Mouse (Mus musculus) midbrain, embryonic 12.5 days (tissue): ENCODE measurements around the gene Ddx10. TPM values are rescaled to one million over a fixed set of nuclear protein-coding genes. Genes with fewer than 3 reads are reported as not detected.

Experiments
- ATAC-seq: fragments of 200-750 bp; cut with Nextera tagmentation; 2 replicates; pipeline ENCODE4 v1.8.0; 2017; ENCODE audit warnings: low read depth, moderate TSS enrichment, moderate library complexity; ENCODE audit not compliant: low FRiP score
- H3K27ac ChIP-seq: fragments of 300-500 bp; sonication (generic); replicated peaks from 2 replicates; pipeline ENCODE4 v1.5.1; 2016; ENCODE audit warnings: mild to moderate bottlenecking
- H3K27me3 ChIP-seq: fragments of 300-500 bp; sonication (generic); 2 replicates; pipeline ENCODE4 v1.6.1; 2016; ENCODE audit warnings: mild to moderate bottlenecking
- H3K36me3 ChIP-seq: fragments of 300-500 bp; sonication (generic); 2 replicates; pipeline ENCODE4 v1.6.1; 2016
- H3K4me1 ChIP-seq: fragments of 300-500 bp; sonication (generic); 2 replicates; pipeline ENCODE4 v1.6.1; 2016
- H3K4me2 ChIP-seq: fragments of 300-500 bp; sonication (generic); replicated peaks from 2 replicates; pipeline ENCODE4 v1.6.1; 2016; ENCODE audit warnings: mild to moderate bottlenecking, moderate library complexity
- H3K4me3 ChIP-seq: fragments of 300-500 bp; sonication (generic); 2 replicates; pipeline ENCODE4 v1.5.1; 2016; ENCODE audit warnings: mild to moderate bottlenecking
- H3K9ac ChIP-seq: fragments of 300-500 bp; sonication (generic); replicated peaks from 2 replicates; pipeline ENCODE4 v1.6.1; 2016; ENCODE audit warnings: mild to moderate bottlenecking, moderate library complexity
- H3K9me3 ChIP-seq: fragments of 300-500 bp; sonication (generic); 2 replicates; pipeline ENCODE4 v1.6.1; 2016; ENCODE audit warnings: mild to moderate bottlenecking
- WGBS: fragments of 180-500 bp; shearing (Covaris S2); methylation state at CpG from one replicate; pipeline ENCODE4 v1.1.7; 2016; 5-methylcytosine and 5-hydroxymethylcytosine counted together
- polyA plus RNA-seq: library from polyadenylated mRNA; unstranded; fragments of >200 nt; fragmentation: Nextera tagmentation; extraction: Ambion mirVana; gene quantifications from 2 replicates; pipeline ENCODE4 v1.2.1, GENCODE M21; 2016

The Ddx10 gene
- polyA plus RNA-seq, 1 experiment from 2014 or later: 27.2 TPM

GRCm38 (mm10) chr9:53070875-53071524 lies 176.9 kb downstream of the Ddx10 start:
- H3K27ac ChIP-seq: no peak overlapping the region
- WGBS: 71% methylated on average over 12 of the region's 12 CpGs
- H3K4me2 ChIP-seq: no peak overlapping the region
- no peak overlapping the region for H3K4me3 ChIP-seq
- H3K36me3 ChIP-seq: no peaks in the 10 kb centered on the region
- no peak for ATAC-seq
- no peaks in the 10 kb centered on the region for H3K9me3 ChIP-seq
- H3K9ac ChIP-seq: no peak overlapping the region
- no peaks in the 10 kb centered on the region for H3K27me3 ChIP-seq
- H3K4me1 ChIP-seq: no peaks in the 10 kb centered on the region

GRCm38 (mm10) chr9:53068166-53068565 lies 179.7 kb downstream of the Ddx10 start:
- H3K9ac ChIP-seq: no peak overlapping the region
- ATAC-seq: no peak

DNA sequence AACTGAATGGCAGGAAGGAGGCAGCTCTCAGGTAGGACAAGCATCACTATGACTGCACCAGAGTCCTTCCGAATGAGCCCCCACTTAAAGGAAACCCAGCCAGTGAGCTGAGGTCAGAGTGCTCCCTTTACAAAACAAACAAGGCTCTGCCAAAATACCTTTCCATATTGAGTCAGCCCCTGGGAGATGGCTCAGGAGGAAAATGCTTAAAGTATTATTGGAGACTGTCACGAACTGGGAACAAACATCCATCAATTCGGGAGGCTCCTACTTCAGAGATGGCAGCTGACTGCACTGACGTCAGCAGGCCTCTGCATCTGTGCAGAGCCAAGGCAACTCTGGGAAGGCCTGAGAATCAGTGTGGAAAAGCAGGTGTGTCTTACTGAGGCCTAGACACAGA lies 181.4 kb downstream of the Ddx10 start:
- Histone ChIP-seq H3K27ac (no peak overlapping the region), H3K27me3 (no peaks in the 10 kb centered on the region), H3K9me3 (no peaks in the 10 kb centered on the region; the same call in 1 of the 2 replicates), H3K4me2 (no peak overlapping the region), H3K36me3 (no peaks in the 10 kb centered on the region), H3K9ac (no peak overlapping the region), H3K4me3 (no peak overlapping the region), H3K4me1 (no peaks in the 10 kb centered on the region)
- WGBS: 68% methylated on average over 4 of the region's 4 CpGs
- ATAC-seq: no peak

More at GRCm38 (mm10) chr9:53068166-53068565, 179.7 kb downstream of the Ddx10 start:
- Histone ChIP-seq H3K4me1 (no peaks in the 10 kb centered on the region), H3K36me3 (no peaks in the 10 kb centered on the region), H3K27me3 (no peaks in the 10 kb centered on the region), H3K27ac (no peak overlapping the region), H3K4me2 (no peak overlapping the region), H3K4me3 (no peak overlapping the region), H3K9me3 (no peaks in the 10 kb centered on the region)
- 90% methylated on average over 5 of the region's 5 CpGs for WGBS

- Histone ChIP-seq H3K4me1 (no peaks in the 10 kb centered on the region), H3K4me3 (no peak overlapping the region), H3K9ac (no peak overlapping the region), H3K27me3 (no peaks in the 10 kb centered on the region), H3K4me2 (no peak overlapping the region), H3K36me3 (no peaks in the 10 kb centered on the region), H3K9me3 (no peaks in the 10 kb centered on the region; the same call in 1 of the 2 replicates), H3K27ac (no peak overlapping the region)
- 79% methylated on average over 2 of the region's 2 CpGs for WGBS
- no peak for ATAC-seq
Observed at GRCm38 (mm10) chr9:53065028-53065427, 182.8 kb downstream of the Ddx10 start.

GRCm38 (mm10) chr9:53064531-53064930 lies 183.3 kb downstream of the Ddx10 start:
- no peaks in the 10 kb centered on the region for H3K36me3 ChIP-seq
- ATAC-seq: no peak
- no peaks in the 10 kb centered on the region for H3K4me1 ChIP-seq
- no peak overlapping the region for H3K4me3 ChIP-seq
- H3K9me3 ChIP-seq: no peaks in the 10 kb centered on the region; the same call in 1 of the 2 replicates
- H3K27ac ChIP-seq: no peak overlapping the region
- H3K9ac ChIP-seq: no peak overlapping the region
- no peaks in the 10 kb centered on the region for H3K27me3 ChIP-seq
- WGBS: 86% methylated on average over 6 of the region's 6 CpGs
- H3K4me2 ChIP-seq: no peak overlapping the region

- Histone ChIP-seq H3K36me3 (no peaks in the 10 kb centered on the region), H3K27ac (no peak overlapping the region), H3K4me3 (no peak overlapping the region), H3K27me3 (no peaks in the 10 kb centered on the region), H3K4me1 (no peaks in the 10 kb centered on the region), H3K9ac (no peak overlapping the region), H3K9me3 (no peaks in the 10 kb centered on the region), H3K4me2 (no peak overlapping the region)
- 70% methylated on average over 3 of the region's 3 CpGs for WGBS
- no peak for ATAC-seq
Observed at GRCm38 (mm10) chr9:53055306-53055705, 192.5 kb downstream of the Ddx10 start.

Other genes starting within 250 kb of the Ddx10 start
- 0.50 and 0.51 TPM in 2 replicates for gene Exph5, start 53.6 kb upstream of the Ddx10 start, polyA plus RNA-seq
- gene Kdelc2, start 136.0 kb upstream of the Ddx10 start, polyA plus RNA-seq: 9.8 and 10.4 TPM in 2 replicates
- 0.39 and 0.40 TPM in 2 replicates for gene 4930550C14Rik, start 154.3 kb upstream of the Ddx10 start, polyA plus RNA-seq